16 mouse cellular contexts compared by ENCODE assay signal in genomic region chr1:162865493-162865830, GRCm38 (mm10). TPM values are rescaled to one million over a fixed set of nuclear protein-coding genes. Genes with fewer than 3 reads are reported as not detected.
"Had no signal": no experiment of that assay in that cellular context is flagged by ENCODE, and none has a peak within 500 bp of the region (broad histone marks: within the 10 kb centered on the region; RNA-seq: fewer than 3 reads in every experiment).

No protein-coding gene starts in this region.

- H3K27ac ChIP-seq: left cerebral cortex, adult 2 months; limb, embryonic 15.5 days; midbrain, embryonic 10.5 days; neural tube, embryonic 15.5 days had no signal

- H3K4me2 ChIP-seq: limb, embryonic 15.5 days; neural tube, embryonic 15.5 days had no signal

- H3K36me3 ChIP-seq: limb, embryonic 15.5 days; midbrain, embryonic 10.5 days; neural tube, embryonic 15.5 days had no signal

- DNase-seq: kidney, adult 9 months; kidney, postnatal 14 days; midbrain, embryonic 14.5 days; right cerebral cortex, adult 18-20 months; right cerebral cortex, postnatal 25 days; thymus, postnatal 36 days had no signal

- ATAC-seq: intestine, postnatal 0 days had no signal

- H3K9me3 ChIP-seq: limb, embryonic 15.5 days; neural tube, embryonic 15.5 days had no signal

- H3K4me3 ChIP-seq: left cerebral cortex, adult 2 months; limb, embryonic 15.5 days; midbrain, embryonic 10.5 days; myocyte; neural tube, embryonic 15.5 days had no signal

- H3K4me1 ChIP-seq: neural tube, embryonic 15.5 days had no signal

- H3K27me3 ChIP-seq: limb, embryonic 15.5 days; neural tube, embryonic 15.5 days had no signal

- H3K9ac ChIP-seq: limb, embryonic 15.5 days; neural tube, embryonic 15.5 days had no signal

RNA-seq across cellular contexts. Expression of gene Fmo1, which starts 0.9 kb away (rescaled TPM):
- total RNA-seq: megakaryocyte, adult 5-6 weeks had no signal

RNA-seq across cellular contexts. Expression of gene Fmo2, which starts 33.1 kb away (rescaled TPM):
- total RNA-seq: megakaryocyte, adult 5-6 weeks had no signal
- polyA plus RNA-seq: midbrain, embryonic 14.5 days; myocyte; neural tube, embryonic 11.5 days had no signal

RNA-seq across cellular contexts. Expression of gene Fmo4, which starts 51.7 kb away (rescaled TPM):
- total RNA-seq: left cerebral cortex, adult 2 months; left cerebral cortex, postnatal 25 days; megakaryocyte, adult 5-6 weeks had no signal
- polyA plus RNA-seq: limb, embryonic 11.5 days; myocyte had no signal
